Mouse (Mus musculus) ES-CJ7 (cell line): ENCODE measurements around the gene Carmil2.

Source experiments
- DNase-seq: peaks from one replicate; pipeline ENCODE4 v3.0.0; 2011; ENCODE audit warnings: low read depth, low spot score

The Carmil2 gene

GRCm38 (mm10) chr8:105722861-105723260 is 36.8 kb downstream of the Carmil2 start:
- DNase-seq, result no peak

DNA sequence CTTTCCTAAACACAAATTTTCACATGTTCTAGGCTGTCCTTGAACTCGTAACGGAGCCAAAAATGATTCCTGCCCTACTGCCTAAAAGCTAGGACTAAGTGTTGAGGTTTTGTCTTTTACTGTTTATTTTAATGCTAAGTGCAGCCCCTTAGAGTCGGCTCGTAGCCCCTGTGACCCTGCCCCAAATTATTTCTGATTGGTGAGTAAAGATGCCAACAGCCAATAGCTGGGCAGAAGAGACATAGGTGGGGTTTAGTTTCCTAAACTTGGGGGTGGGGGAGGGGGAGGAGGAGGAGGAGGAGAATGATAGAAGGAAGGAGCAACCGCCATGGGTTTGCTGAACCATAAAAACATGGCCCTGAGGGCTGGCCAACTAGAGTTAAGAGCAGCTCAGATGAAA is 39.7 kb downstream of the Carmil2 start:
- DNase-seq, result peak; percentile 69

- DNase-seq, result no peak
These were observed 41.5 kb downstream of the Carmil2 start for GRCm38 (mm10) chr8:105727397-105728124.

DNA sequence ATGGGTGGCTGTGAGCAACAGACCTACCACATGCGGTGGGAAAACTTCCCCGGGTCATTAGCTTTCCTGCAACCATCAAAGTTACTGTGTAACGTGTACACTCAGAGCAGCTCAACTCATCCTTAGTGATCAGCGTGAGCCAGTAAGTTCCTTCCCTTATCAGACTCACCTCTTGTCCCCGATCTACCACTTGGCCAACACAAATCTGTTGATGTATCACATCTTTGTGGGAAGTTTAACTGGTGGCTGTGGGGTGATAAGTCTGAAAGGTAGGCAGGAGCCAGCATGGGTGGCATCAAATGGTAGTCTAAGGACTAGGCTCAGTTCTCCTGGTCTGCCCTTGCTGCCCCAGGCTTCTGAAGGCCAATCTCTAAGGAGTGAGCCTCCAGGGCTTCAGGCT is 46.1 kb downstream of the Carmil2 start:
- no peak for DNase-seq

DNA sequence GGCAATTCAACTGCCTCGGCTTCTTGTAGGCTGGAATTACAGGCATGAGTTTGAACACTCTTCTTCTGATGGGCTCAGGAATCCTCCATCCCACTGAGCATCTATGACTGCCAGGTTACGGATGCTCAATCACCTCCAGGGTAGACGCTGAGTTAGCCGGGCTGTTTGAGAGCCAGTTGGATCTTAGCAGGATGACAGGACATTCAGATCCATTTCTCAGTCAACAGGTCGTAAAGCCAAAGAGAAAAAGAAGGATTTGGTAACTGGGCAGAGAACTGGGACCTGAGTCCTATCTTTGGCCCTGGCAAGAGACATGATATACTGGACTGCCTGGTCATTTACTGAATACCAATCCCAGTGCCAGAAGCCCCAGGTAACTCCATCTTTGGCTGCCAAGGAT is 53.1 kb downstream of the Carmil2 start:
- DNase-seq, result no peak

DNA sequence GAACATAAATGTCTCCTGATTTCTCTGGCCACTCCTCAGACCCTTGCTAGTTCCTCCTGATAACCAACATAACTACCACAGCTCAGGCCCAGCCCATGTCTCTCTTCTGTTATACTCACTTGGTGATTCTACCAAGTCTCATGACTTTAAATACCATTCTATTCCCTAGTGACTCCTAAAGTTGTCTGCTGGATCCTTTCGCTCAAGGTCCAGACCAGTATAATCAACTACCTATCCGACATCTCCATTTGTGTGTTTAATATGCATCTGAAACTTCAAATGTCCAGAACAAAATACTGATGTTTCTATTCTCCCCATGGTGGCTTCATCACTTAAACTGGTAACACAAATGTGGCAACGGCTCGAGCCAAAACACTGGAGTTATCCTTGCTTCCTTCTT is 57.2 kb downstream of the Carmil2 start:
- DNase-seq, result no peak
